Mouse (Mus musculus): Measurements from ENCODE around the gene 4930518I15Rik. TPM values are rescaled to one million over a fixed set of nuclear protein-coding genes. Genes with fewer than 3 reads are reported as not detected.
"Not testable (repeated sequence)": the region's sequence is repeated elsewhere in the genome, so short reads cannot be mapped to it uniquely, and the experiment has no call there.

Gene 4930518I15Rik
- total and polyA plus RNA-seq, 3 experiments = 0.98 to 3.4 (median 2.5) TPM

DNA sequence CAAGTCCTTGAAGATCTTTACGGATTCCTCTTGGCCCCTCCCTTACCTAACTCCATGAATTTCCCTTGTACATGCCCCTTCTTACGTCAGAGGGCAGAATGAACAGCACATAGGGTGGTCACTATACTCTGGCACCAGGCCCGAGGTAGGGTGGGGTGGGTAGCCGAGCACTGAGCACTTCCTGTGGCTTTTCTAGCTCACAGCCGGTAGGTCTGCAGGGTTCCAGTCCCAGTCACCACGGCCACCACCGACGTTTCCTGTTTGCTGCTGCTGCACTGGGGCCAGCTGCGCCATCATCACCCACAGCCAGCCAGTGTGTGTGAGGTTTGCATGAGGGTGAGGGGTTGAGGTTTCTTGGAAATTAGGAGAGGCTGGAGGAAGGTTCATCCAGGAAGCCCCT, 20.0 kb upstream of the 4930518I15Rik start:
- no peak for DNase-seq

DNA sequence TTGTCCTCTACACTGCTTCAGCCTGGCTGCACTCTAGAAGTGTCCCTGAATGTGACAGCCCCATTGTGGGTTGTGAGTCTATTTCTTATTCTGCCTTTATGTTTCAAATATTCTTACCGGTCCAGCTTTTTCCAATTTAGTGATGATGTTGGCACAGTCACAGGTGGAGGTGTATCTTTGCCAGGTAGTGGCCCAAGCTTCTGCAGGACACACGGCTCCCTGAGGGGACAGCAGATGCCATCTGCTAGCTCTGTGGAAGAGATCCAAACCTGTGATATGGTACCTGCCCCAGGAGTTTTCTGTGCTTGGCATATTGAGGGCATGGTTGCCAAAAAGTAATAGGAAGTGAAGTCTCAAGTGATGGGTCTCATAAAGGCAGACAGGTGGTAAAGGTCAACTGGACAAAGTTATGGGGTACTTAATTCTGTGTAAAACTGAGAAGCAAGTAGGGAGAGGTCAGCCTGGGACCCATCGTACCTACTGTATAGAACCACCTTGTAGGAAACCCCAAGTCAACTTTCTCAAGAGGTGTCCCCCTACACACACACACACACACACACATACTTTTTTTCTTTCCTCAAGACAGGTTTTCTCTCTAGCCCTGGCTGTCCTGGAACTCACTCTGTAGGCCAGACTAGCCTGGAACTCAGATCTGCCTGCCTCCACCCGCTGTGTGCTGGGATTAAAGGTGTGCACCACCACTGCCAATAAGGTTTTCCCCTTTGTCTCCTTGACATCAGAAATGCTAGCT, 17.2 kb upstream of the 4930518I15Rik start:
- DNase-seq = no peak

DNA sequence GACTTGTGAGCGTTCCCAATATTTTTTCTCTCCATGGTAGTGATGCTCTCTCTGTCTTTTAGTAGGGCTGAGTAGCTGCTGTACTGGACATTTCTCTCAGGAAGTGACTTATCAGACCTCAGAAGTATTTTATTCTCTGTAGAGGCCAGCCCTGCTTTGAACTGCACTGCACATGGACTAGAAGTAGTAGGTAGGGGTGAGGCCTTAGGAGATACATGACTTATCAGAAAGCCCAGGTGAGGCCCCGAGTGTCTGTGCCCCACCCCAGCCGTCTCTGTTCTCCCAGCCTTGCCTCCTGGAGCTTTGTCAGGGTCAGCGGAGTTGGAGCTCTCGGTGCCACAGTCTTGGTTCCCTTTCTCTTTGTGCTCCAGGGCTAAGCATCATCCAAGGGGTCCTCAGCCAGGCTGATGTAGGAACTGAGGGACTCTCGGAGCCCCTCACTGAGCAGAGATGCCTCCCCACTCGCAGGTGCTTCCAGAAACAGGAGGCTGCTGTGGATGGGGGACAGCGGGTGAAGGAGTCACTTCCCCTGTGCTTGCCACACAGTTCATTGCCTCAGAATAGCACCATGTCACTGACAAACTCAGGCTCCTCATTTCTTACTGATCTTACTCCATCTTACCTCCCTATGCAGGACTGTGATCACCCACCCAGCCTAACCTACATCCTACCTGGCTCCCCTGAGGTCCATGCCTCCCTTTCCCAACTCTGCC, 16.5 kb upstream of the 4930518I15Rik start:
- no peak for DNase-seq

DNA sequence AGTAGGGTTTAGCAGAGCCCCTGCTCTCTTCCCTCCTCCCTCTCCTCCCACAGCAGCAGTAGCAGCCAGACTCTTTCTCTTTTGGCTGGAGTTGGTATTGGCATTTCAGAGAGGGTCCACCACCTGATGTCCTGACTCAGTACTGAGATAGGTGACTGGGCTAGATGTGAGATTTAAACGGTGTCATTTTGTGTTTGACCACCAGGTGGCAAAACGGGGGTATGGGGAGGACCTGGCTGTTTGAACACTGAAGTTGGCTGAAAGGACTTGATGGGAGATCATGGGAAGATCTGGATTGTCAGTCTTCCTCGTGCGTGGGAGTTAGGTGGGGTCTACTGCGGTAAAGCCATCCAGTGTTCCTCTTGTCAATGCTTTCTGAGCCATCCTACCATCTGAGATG, 15.9 kb upstream of the 4930518I15Rik start:
- DNase-seq = peak; percentile 52

DNA sequence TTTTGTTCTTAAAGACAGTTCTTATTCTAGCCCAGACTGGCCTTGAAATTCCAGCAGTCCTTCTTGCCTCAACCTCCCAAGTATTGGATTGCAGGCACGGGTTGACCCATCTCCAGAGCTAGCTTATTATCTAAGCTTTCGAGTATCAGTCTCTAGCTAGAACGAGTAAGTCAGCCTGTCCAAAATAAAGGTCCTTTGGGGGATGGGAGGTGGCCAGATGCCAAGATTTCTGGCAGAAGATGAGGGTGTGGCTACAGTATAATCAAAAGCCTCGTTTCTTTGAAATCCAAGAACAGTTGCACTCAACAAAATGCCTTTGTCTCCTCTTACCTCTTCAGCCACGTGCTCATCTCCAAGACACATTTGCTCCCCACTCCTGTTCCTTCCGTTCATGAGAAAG, 12.8 kb upstream of the 4930518I15Rik start:
- peak; percentile 71 for DNase-seq

DNA sequence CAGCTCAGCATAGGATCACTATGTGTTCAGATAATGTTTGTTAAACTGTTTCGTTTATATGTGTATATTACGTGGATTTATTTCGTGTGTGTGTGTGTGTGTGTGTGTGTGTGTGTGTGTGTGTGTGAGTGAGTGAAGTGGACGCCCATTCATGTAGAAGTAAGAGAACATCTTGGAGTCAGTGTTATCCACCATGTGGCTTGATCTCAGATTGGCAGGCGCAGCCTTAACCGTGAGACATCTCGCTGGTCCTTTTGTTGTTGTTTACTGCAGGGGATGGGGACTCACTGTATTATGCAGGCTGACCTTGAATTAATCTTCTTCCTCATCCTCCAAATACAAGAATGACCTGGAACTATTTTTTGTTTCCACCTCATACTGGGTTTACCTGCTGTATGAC, 11.8 kb upstream of the 4930518I15Rik start:
- no peak for DNase-seq

DNA sequence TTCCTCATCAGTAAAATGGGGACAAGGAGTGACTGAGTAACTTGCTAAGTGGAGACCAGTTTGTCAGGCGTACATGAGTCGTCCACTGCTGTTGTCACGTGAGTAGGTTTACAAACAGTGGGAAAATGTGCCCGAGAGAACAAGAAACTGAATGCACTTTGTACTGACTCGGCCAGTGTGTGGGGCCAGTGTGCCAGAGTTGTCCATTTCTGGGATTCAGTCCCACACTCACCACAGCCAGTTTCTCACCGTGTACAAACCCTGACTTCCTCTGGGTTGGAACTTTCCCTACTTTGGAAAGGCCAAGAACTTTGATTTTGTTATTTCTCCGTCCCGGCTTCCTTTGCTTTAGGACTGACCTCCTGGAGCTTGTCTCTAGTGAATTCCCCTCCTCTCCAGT, 11.2 kb upstream of the 4930518I15Rik start:
- peak; percentile 49 for DNase-seq

DNA sequence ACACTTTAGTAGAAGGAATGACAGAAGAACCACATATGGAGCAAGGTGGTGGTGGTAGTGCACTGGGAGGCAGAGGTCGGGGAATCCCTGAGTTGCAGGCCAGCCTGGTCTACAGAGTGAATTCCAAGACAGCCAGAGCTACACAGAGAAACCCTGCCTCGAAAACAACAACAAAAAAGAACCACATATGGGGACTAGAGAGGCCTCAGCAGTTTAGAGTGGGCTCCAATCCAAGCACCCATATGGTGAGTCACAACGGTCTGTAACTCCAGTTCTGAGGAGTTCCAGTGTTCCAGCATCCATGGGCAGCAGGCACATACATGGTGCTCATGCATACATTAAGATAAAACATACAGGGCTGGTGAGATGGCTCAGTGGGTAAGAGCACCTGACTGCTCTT, 6.7 kb upstream of the 4930518I15Rik start:
- DNase-seq = peak; percentile 38

DNA sequence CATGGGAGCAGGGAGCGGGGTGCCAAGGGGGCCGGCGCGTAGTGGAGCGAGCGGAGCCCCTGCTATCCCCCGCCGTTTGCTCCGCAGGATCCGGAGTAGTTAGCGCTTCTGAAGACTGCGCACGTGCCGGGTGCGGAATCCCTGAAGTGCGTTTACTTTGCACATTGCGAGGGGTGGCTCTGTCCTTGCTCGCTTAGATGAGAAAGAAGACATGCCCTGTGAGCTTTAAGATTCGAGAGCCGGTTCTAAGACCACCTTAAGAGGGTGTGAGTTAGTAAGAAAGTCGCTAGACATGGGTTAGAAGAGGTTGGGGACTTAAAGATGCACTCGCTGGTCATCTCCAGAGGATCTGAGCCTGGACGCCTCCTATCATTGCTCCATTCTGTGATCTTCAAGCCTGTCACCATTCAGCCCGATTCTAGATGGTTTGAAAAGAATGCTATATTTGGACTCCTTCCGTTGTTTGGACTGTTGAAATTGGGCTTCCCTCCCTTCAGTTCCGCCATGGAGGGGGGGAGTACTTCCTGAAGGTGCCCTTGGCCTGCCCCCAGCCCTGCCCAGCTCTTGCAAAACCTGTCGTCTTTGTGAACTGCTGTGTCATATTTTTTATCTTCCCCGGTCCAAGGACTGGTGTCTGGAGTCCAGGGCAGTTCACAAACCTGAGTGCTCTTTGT, 5.9 kb upstream of the 4930518I15Rik start:
- DNase-seq = peak; percentile 91

DNA sequence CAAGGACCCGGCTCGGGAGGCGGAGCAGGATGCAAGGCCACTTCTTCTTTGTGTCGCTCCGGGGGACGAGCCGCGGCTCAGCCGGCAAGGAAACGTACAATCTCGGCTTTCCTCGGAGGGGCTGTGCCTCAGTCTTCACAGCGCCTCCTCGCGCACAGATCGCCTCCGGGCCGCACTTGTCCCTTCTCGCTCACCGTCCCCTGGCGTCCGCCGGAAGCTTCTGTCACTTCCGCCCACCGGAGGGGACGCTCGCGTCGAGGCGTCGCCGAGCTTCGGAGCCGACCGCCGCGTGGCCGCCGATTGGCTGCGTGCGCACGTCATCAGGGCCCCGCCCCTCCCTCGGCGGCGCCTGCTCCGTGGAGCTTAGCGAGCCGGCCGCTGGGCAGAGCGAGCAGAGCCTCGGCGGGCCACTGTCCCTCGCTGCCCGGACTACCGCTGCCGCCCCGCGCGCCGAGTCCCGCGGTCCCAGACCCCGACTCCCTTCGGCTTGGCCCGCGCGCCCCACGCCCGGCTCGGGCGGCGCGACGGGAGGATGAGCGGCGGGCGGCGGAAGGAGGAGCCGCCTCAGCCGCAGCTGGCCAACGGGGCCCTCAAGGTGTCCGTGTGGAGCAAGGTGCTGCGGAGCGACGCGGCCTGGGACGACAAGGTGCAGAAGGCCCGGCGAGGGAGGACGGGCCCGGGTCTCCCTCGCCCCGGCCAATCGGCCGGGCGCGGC, 5.2 kb upstream of the 4930518I15Rik start, which contains the start of gene Rab5if:
Rab5if (plus strand) TSS at position 357 of the 715 bp plus-strand sequence.
- peak; percentile 99 for DNase-seq

DNA sequence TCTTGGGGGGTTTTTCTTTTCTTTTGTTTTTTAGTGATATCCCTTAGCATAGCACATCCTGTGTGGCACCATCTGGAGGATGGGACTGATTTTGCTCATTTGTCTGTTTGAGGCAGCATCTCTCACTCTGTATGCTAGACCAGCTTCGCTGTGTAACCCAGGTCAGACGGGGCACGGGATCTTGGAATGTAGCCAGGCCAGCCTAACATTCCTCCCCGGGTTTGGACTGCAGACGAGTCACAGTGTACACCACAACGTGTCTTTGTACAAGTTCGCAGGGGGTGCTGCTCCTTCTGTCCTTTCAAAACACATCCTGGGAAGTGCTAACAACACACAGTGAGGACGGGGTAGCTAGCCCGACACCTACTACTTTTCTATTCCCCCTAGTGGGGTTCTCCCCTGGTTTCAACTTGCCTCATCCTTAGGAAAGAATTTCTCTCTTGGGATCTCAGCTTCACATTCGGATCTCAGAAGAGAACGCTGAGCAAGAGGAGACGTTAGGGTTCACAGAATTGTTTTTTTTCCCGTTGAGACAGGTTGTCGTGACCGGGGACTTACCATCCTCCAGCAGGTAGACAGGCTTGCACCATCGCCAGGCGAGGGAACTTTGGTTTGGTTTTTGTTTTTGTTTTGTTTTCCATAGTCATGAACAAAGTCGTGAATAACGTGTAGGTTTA, 4.4 kb upstream of the 4930518I15Rik start:
- DNase-seq = peak; percentile 65

DNA sequence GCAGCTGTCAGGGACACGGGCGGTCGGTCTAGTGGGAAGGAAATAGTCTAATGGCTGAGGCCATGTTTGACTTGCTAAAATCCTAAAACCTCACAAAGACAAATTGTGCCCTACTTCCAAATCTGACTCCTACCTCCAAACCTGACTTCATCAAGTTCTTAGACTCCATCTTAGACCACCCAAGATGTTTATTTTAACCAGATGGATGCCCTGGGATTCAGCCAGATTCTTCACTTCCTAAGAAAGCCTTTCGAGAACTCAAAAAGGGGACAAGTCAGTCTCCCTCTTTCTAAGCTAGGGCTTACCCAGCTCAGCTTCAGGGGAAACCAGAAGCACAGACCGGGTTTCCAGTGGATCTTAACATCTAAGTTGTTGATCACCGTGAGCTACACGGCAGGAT, 925 bp upstream of the 4930518I15Rik start:
- no peak for DNase-seq

DNA sequence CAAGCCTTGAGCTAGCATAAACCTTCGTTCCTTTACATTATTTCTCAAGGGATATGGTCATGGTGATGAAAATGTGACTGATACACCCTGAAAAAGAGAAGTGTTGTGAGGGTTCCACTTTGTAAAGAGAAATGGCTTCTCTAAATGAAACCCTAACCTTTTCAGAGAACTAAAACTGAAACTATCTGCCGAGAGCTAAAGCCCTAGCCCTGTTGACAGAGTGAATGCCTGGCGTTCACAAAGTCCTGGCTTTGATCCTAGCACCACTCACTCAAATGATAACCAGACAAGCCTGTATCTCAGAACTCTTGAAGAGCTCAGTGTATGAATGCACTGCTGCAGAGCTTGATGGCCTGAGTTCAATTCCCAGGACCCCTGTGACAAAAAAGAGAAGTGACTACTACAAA, 358 bp downstream of the 4930518I15Rik start:
- no peak for DNase-seq

DNA sequence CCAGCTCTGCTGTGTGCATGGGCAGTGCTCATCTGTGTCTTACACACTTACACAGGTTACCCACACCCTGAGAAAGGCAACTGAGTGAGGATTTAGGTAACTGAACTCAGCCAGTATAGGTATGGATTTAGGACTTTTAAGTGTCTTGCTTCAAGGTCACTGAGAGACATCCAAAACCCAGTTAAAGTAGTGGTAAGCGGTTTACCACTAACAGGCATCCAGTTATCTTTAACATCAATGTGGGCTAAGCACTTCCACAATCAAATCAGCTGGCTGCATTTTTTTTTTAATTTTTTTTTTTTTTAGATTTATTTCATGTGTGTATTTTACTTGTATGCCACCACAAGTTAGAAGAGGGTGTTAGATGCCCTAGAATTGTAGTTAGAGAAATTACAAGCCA, 1.4 kb downstream of the 4930518I15Rik start:
- DNase-seq = no peak

DNA sequence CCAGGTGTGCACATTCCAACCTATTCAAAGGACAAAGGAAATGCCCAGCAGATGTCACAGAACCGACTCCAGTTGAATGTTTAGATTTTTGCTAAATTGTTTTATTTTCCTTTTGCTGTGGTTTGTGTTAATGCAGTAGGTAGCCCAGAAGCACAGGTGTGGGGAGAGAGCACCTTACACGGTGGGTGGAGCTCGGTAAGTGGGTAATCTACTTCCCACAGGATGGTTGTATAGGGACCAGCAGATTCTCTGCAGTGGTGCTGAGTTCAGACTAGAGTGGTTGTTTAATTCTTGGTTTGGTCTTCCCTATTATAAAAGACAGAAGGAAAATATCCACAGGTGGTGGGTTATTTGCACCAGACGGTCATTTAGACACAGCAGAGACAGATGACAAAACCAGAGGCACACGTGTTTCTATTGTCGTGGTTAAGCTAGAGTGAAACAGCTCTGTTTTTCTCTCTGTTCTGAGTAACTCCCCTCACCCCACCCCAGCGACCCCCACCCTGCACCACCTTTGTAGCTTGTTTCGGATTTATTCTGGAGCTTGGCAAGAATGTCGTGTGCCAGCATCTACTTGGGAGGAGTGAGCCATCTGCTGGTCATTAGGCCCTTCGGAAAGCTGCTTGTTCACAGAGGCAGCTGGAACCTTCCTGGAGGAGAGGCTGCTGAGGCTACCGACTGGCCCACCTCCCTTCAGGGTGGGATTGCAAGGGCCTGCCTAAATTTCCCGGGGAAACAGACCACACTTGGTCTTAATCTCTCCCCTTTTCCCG, 3.6 kb downstream of the 4930518I15Rik start:
- peak; percentile 41 for DNase-seq

DNA sequence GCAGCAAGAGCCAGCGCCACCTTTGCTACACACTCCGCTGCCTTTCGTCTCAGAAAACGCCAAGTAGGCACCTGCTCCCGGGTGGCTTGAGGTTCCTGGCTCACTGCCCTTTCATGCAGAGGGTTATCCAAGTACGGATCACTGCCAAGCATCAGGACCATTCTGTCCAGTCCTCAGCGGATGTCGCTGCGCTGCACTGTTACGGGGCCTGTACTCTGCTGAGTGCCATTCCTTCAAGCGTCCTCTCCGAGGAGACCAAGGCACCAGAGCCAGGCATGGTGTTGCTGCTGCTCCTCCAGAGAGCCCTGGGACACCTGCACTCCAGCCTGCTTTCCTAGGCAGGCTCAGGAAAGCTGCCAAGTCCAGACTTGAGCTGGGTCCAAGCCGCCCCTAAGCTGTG, 4.2 kb downstream of the 4930518I15Rik start:
- not testable (repeated sequence) for DNase-seq

DNA sequence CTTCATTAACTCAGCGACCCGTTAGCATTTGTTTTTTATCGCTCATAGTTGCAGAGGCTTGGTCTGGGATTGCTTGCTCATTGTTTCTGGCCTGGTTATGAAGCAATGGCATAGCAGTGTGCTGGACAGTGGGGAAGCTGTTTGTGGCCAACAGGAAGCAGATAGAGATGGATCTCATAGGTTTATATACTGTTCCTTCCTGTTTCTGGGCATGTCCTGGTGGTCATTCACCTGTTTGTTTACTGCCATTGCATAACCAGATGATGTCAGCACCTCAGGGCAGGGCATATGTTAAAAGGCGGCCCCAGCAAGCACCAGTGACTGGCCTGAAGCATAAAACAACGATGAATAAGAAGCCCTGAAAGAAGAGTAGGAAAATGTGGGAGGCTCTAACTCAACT, 7.2 kb downstream of the 4930518I15Rik start:
- no peak for DNase-seq

DNA sequence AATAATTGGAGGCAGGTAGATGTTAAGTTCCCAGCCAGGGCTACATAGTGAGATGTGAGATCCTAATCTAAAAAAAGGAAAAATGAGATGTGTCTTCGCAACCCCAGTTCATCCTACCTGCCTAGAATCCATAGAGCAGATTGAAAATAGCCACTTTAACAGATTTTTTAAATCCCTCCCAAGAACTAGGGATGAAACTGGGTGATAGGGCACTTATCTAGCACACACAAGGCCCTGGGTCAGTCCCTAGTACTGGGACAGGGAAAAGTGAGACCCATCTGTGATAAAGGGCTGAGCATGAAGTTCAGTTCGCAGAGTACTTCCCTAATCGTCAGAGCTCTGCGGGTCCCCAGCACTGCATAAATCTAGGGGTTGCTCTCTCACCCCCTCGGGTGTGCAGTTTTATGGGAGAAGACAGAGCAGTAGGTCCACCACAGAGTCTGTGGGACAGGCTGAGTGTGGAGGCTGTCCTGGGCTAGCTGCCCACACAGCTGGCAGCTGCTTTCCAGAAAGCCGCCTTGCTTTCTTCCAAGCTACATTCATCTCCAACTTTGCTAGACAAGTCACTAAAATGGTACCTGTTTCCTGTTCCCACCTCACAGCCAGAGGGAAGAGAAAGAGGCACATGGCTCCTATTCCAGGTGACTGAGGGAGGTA, 9.1 kb downstream of the 4930518I15Rik start:
- no peak for DNase-seq

DNA sequence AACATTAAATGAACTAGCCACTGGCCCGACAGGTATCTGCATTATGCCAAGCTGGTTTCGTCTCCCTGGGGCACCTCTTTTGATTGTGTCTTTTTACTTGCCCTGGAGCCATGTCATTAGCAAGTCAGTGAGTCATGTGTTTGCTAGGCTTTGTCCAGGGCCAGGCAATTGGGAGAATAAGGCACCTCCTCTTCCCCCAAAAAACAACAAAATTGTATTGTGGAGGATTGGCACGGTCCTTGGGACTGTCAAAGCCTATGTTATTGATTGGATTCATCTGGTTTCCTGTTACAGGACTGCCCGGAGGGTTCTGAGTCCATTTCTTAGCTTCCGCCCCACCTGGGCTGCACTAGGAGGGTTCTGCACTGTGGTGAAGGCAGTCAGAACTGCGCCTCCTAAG, 10.1 kb downstream of the 4930518I15Rik start:
- no peak for DNase-seq

DNA sequence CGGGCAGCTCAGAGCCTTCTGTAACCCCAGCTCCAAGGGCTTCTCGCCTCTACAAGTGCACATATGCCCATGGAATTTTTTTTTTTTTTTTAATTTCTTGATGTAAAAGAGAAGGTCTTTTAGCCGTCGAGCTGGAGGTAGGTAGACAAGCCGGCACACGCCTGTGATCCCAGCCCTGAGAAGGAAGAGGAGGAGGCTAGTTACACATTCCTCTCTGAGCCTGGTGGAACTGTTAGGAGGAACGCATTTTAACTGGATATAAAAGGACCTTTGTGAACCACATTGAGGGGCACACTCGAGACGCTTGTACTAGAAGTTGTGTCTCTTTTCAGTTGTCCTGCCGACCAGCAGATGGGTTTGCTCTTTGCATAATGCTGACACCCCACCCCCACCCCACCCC, 13.0 kb downstream of the 4930518I15Rik start:
- DNase-seq = no peak

Measured in adrenal gland, adult 2 months (tissue).